Mouse (Mus musculus) layer of hippocampus, adult 6 months (tissue): ENCODE measurements around the gene Fyn. TPM values are rescaled to one million over a fixed set of nuclear protein-coding genes. Genes with fewer than 3 reads are reported as not detected.

ENCODE experiments used
- long read RNA-seq, 2 experiments: library from polyadenylated mRNA; unstranded; transcript quantifications; one replicate each; pipeline ENCODE4 v2.0.0; 2019 to 2020
- polyA plus RNA-seq: library from polyadenylated mRNA; unstranded; fragments of <200 nt; fragmentation: Nextera tagmentation; gene quantifications from 2 replicates; pipeline ENCODE4 v1.2.3, GENCODE M21; 2021

Fyn gene
- 26.1 and 26.4 TPM in 2 replicates for polyA plus RNA-seq
- long read RNA-seq, experiment 1, transcript Fyn-202 (14 exons, 3,528 nt): major isoform, 5 of 70 reads
- long read RNA-seq, experiment 1, partial matches to known transcripts: 44 of 70 reads
- long read RNA-seq, experiment 1, other reads (novel, unspliced or antisense): 21 of 70 reads
- long read RNA-seq, experiment 2, transcript Fyn-202 (14 exons, 3,528 nt): major isoform, 32 of 85 reads
- long read RNA-seq, experiment 2, partial matches to known transcripts: 23 of 85 reads
- long read RNA-seq, experiment 2, other reads (novel, unspliced or antisense): 28 of 85 reads

DNA sequence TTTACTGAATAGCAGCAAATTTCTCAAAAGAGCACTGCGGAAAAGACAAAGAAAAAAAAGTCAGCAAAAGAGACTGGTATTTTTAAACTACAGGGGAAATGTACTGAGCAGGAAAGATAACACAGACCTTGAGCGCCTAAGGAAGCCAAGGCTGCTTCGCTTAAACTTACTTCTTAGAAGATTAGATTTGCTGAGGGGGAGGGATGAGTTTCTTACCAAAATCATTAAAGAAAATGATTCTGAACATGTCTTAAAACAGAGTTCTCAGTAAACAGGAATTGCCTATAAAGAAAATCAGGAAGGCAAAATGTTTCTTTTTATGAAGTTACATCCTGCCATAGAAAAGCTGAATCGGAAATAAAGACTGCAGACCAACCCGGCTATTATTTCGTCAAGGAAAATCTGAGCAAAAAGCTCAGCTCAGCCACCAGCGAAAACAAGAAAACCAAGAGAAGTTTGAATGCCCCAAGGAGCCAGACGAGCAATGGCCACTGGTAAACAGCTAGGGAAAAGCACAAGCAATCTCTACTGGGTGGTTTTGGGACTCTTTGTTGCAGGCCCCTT, at the start of gene Fyn:
Gene Fyn (plus strand): TSS at position 284 of the 564 bp plus-strand sequence.

GRCm38 (mm10) chr10:39612633-39612988, 244.0 kb downstream of the Fyn start, which contains the start of gene Traf3ip2:
Gene Traf3ip2 (plus strand): TSS chr10:39612934.

Other genes starting within 250 kb of the Fyn start
- 33.6 and 34.7 TPM in 2 replicates for gene Fam229b, start 234.9 kb upstream of the Fyn start, polyA plus RNA-seq
- 2.1 and 2.2 TPM in 2 replicates for gene Tube1, start 234.9 kb upstream of the Fyn start, polyA plus RNA-seq
- not detected in 2 replicates for gene Ccn6, start 205.1 kb upstream of the Fyn start, polyA plus RNA-seq
- gene Traf3ip2, start 244.1 kb downstream of the Fyn start, polyA plus RNA-seq: 2.1 and 7.4 TPM in 2 replicates